Mouse (Mus musculus): Measurements from ENCODE around the gene Tppp. TPM values are rescaled to one million over a fixed set of nuclear protein-coding genes. Genes with fewer than 3 reads are reported as not detected.
"Not testable (repeated sequence)": the region's sequence is repeated elsewhere in the genome, so short reads cannot be mapped to it uniquely, and the experiment has no call there.

Tppp gene
- total RNA-seq, 2 experiments from 2014 or later: 283 to 288 TPM

DNA sequence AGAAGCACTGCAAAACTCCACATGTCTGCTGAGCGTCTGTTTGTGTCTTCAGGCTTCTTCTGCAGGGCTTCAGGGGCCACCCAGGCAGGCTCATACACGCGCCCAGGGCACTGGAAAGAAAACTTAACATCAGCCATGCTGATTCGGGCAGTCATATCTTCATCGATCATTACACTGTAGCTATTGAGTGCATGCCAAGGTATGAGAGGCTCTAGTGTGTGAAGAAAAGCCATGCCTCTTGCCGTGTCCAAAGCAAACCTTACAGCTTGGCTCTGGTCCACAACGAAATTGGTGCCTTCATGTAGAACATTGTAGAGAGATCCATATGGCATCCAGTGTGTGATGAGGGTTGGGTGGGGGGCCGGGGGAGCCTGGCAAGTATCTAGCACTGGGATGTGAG is 9.8 kb downstream of the Tppp start:
- not testable (repeated sequence) for DNase-seq (ENCODE audit: low spot score in 2 of 2)

DNA sequence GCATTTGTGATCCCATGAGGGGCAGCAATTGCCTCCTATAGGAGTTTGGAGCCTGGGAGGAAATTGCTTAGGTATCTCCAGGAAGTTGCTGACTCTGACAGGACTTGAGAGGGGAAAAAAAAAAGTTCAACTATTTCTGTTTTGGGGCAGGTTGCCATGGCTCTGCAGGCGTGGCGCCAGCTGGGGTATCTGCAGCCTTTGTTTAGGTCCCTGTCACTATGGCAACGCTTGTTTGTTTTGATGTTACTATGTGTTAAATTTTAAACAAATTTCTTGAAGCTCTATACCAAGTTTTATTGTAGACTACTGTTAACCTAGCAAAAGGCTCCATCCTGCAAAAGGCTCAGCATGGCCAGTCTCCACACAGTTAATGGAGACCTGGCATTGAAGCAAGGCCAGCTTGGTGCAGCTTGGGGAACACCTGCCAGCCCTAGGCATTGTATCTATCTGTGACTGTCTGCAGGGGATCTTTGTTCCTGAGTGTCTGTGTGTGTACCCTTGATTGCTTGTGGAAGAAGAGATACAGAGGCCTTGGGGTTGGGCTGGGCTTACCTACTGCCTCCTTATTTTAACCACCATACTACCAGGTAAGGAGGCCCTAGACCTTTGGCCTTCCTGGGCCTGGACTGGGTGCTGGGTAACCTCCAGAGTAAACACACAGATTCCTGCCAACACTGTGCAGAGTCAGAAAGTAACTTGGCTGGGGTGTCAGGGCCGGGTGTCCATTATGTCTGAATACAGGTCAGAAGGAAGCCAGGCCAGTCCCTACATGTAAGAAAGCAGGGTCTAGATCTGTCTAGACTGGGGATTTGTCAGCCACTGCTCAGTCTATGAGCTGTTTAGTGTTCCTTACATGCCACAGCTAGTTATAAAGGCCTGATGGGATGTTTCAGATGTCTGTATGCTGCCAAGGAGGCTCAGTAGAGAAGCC is 16.2 kb downstream of the Tppp start:
- peak in 1 of 2 experiments; percentile 66 for DNase-seq (ENCODE audit: low spot score in 2 of 2)

DNA sequence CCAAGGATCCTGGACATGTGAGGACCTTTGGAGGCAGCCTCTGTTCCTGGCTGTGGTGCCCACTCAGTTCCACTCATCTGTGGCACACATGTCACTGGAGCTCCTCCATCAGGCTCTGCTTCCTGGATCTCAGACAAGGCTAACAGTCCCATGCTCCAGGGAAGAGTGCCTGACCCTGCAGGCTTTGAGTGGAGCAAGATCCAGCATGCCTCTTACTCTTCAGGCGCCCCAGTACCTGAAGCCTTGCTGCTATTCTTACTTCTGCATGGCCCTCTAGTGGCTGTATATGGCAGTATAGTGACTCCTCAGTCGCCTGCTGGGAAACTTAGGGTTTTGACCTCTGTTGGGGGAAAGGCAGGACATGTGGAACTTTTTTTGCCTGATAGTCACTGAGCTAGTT is 17.0 kb downstream of the Tppp start:
- DNase-seq (ENCODE audit: low spot score in 2 of 2): peak in 1 of 2 experiments; percentile 52

DNA sequence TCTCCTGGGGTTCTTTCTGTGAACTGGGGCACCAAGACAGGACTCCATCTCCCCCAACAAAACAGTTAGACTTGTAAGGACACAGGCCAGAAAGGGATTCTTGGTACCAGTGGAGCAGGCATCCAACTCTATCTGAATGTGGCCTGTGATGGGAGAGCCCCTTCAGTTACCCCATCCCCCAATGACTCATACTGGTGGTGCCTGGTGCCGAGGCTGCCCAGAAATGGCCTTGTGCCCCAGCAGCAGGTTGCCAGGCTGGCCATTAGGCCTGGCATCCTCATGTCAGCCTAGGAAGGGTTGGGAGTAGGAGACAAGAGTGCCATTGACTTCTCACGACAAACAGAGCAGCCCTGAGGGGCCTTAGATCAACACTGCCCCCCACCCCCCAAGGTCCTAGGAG is 18.9 kb downstream of the Tppp start:
- DNase-seq (ENCODE audit: low spot score in 2 of 2): peak in 1 of 2 experiments; percentile 60

DNA sequence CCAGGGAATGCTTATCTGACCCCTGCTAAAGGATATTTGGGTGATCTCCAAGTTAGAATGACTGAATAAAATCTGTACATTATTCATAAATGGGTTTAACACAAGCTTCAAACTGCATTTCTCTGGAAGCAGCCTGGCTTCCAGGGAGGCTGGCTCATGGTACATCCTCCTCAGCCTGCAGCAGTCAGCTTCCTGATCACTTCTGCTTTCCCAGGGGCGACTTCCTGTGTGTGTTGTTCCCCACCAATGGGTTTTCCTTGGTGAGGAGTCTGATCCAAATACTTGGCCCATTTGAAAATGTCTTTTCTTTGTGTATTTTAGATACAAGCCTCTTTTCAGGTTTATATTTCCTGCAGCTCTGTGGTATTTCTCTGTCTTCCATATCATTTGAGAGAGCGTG is 19.8 kb downstream of the Tppp start:
- no peak for DNase-seq (ENCODE audit: low spot score in 2 of 2)

DNA sequence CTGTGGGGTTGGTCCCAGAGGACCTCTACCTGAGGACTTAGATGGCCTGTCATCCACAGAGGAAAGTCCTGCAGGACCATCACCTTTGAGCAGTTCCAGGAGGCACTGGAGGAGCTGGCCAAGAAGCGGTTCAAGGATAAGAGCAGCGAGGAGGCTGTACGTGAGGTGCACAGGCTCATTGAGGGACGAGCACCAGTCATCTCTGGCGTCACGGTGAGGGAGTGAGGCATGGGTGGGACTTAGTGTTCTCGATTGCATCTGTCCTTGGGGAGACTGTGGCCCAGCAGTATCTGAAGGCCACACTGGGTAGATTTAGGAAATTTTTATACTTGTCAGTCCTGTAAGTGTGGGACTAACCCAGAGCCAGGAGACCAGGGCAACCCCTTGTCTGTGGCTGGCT is 21.5 kb downstream of the Tppp start:
- no peak for DNase-seq (ENCODE audit: low spot score in 2 of 2)

DNA sequence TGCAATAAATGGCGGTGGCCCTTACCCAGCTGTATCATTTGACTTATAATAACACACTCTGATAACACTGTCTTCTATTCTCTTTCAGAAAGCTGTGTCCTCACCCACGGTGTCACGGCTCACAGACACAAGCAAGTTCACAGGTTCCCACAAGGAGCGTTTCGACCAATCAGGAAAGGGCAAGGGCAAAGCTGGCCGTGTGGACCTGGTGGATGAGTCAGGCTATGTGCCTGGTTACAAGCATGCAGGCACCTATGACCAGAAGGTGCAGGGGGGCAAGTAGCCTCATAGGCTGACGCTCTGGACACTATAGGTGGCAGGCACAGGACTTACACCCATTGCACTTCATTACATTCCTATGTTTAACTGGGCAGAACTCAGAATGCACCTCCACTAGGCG is 21.9 kb downstream of the Tppp start:
- no peak for DNase-seq (ENCODE audit: low spot score in 2 of 2)

DNA sequence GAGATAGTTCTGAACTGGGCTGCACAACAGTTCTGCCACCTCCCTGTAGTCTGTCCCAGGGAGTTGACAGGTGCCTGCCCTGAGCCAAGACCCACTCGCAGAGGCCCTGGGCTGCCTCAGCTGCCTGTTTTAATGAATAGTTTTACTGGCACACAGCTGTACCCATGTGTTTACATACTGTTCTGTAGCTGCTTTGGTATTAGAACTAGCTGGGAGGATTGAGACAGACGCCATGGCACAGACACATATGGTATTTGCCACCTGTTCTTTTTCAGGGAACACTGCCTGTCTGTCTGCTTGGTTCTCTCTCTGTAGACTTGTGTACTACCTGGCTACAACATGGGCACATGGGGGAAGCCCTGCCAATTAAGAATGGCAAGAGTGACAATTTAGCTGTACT is 25.5 kb downstream of the Tppp start:
- peak; percentile 58 to 80 for DNase-seq (ENCODE audit: low spot score in 2 of 2)

DNA sequence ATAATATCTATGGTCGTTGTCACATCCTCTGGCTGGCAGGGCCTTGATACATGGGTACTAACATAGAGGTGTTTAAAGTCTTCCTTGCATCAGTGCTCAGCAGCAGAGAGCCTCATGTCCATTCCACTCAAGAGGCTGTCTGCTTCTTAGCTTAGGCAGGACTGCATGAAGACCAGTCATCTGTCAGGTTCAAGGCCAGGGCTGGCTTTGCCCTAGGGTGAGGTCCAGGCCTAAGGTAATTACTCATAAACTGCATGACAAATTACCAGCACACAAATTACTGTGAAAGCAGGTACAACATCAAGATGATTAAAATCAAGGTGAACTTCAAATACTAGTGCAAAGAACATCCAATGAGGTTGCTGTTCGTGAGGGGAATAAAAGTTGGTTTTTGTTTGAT is 26.6 kb downstream of the Tppp start:
- no peak for DNase-seq (ENCODE audit: low spot score in 2 of 2)

DNA sequence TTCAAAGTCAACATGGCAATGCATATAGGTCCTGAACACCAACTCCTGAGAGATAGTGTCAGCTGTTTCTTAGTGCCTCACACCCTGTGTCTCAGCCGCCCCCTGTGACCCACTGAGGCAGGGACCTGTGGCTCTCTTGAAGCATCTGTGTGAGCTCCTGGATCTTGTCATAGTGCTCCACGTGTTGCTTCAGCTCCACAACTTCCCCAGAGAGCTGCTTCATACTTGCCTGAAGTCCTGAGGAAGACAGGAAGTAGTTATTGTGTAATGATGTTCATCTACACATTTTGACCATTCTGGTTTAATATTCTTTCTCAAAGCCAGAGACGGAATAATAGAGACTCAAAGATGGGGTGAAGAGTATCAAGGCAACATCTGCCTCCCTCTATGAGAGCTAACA is 30.7 kb downstream of the Tppp start:
- no peak for DNase-seq (ENCODE audit: low spot score in 2 of 2)

DNA sequence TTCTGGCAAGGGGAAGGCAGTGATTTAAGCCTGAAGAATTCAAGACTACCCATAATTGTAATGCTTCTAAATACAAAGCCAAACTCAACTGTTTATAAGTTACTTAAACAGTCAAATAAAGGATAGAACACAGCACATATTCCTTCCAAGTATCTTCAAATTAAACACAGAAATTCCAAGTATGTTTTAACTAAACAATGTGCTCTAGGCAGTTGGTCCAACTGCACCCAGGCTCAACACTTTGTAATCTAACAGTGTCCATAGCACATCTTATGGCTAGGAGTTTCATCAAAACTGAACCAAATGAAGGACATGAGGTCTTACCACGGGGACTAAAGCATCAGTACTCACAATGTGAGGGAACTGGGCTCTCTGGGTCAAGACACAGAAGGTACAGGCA is 47.0 kb downstream of the Tppp start:
- no peak for DNase-seq (ENCODE audit: low spot score in 2 of 2)

DNA sequence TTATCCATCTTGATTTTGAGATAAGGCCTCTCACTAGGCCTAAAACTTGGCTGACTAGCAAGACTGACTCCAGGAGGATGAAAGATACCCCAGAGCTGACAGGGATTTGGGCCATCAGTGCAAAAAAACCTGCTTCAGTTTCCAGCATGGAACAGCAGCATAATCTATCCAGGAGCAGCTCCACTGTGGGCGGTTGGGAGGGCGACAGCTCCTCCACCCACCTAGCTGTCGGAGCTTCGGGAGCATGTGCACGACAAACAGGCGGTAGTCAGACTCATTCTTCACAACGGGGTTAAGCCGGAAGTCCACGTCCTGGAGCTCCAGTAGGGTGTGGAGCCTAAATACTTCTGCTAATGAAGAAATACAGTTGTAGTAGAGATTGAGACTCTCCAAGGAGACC is 48.9 kb downstream of the Tppp start:
- peak; percentile 28 to 62 for DNase-seq (ENCODE audit: low spot score in 2 of 2)

DNA sequence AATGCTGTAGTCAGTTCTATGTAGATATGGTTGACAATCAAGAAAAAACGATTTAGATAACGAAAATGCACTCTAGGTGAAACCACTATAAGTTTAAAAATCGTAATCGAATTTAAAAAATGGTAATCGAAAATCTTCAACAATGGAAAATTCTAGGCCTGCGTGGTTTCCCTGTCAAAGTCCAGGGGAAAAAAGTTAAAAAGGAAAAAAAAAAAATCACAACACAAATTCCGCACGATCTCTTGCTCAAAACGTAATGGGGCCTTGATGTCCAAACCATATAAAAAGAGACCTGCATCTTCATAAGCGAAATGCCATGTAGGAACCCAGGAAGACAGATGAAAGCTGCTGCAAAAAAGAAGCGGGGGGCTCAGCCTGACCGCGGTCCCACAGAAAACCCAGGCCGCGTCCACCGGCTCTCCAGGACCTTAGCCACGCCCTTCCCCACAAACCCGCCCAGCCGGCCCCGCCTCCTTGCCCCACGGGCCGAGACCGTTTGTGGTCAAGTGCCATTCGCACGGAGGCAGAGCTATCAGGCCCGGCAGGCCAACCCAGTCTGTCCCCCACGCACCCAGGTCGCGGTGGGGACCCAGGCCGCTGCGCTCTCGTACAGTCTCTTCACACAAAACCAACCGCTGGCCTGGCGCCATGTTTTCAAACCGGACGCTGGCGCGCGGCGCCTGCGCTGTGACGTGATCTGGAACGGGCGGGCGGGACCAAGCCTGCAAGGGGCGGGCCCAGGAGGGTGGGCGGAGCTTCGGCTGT is 52.6 kb downstream of the Tppp start, which contains the start of gene Cep72:
Gene Cep72 (minus strand): TSS at position 687 of the 765 bp plus-strand sequence.
- DNase-seq (ENCODE audit: low spot score in 2 of 2): peak; percentile 72 to 88

DNA sequence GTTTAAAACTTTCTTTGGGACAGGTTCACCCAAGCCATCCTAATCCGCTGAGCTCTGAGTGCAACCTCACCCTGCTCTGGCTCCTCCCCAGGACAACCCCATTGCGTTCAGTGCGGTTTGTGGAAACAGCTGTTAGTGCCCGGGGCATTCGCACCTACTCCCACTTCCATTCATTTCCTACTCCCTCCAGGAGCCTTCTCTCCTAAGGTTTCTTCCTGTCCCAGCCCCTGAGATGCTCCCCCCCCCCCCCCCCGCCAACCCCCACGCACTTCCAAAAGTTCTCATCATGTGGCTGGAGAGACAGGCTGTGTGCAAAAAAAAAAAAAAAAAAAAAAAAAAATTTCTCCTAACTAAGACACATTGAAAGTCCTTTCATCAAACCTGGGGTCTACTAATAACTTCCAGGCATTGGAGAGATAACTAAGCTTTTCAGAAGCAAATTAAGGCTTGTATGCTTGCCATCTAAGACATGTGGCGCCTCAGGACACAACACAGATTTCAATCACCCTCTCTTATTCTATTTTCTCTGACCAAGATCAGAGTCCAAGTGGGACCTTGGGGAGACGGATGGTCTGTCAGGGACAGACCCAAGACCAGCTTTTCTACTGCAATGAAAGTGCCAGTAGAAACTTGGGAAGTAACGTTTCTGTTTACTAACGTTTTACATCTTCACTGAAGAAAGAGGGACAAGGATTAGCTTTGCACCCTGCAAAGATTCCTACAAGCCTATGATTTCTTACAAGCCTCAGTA is 53.3 kb downstream of the Tppp start:
- no peak for DNase-seq (ENCODE audit: low spot score in 2 of 2)

DNA sequence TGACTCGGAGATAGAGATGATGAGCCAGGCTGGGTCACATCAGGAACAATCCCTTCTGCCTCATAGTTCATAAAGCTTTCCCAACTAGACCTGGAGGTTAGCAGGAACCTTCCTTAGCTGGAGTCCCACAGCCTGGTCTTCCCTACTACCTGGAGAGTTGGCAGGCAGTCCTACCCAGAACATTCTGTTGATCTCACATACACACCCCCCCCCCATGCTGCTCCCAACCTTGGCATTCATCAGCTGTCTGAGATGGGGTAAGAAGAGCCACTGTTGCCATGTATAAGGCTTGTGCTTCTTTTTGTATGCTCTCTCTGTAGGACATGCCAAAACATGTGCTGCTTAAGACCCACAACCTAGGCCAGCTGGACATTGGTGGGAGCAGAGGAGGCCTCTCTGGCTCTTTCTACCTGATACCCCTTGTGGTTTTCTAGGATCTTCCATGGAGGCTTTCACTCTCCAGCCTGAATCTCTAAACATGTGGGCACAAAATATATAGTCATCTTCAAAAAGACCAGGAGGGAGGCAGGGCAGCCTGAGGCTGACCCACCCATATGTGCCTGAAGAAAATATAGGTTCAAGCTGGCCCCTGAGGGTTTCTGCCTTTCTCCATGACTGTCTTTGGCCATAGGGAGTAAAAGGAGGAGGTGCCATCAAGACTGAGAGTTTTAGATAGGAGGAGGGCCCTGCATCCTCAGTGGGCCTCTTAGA is 54.3 kb downstream of the Tppp start:
- DNase-seq (ENCODE audit: low spot score in 2 of 2): no peak

DNA sequence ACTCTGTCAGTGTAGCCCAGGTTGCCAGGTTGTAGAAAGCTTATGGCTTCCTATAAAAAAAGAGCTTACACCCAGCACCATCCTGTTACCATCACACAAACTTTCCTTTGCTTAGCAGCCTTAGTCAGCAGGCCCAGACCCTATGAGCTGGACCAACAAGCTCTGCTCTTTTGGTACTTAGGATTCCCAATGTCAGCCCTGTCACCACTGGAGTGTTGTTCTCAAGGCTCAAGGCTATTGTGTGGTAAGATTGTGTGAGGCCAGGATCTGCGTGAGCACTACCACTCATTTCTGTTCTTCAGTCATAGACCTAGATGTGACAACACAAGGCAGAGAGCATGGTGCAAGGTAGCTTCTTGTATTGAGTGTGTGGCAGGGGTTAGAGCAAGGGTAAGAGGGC is 57.4 kb downstream of the Tppp start:
- no peak for DNase-seq (ENCODE audit: low spot score in 2 of 2)

DNA sequence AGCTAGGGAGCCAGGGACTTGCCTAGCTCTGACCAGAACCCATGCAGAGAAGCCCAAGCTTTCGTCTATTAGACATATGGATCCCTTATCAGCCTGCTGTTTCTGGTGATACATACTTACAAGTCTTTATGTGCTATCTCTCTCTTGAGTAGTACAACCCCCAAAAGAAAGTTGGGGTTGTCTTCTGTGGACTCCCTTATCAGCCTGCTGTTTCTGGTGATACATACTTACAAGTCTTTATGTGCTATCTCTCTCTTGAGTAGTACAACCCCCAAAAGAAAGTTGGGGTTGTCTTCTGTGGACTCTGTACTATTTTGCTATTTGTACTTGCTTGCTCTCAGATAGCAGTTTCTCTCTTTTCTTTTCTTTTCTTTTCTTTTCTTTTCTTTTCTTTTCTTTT is 62.0 kb downstream of the Tppp start:
- DNase-seq (ENCODE audit: low spot score in 2 of 2): not testable (repeated sequence)

DNA sequence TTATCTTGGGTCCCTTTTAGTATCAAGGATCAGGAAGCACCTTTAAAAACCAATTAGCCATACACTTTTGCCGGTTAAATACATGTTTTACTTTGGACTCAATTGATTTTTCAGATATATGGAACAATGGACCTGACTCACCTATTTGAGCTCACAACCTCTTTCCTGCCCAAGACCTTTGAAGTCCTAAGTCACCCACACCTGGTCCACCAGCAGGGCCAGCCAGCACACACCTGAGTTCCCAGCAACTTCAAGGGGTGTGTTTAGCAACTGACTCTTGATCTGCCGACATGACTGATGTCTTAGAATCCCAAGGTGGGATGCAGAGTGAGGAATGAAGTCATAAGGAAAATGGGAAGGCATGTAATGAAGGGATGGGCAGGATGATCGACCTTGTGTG is 62.5 kb downstream of the Tppp start:
- no peak for DNase-seq (ENCODE audit: low spot score in 2 of 2)

DNA sequence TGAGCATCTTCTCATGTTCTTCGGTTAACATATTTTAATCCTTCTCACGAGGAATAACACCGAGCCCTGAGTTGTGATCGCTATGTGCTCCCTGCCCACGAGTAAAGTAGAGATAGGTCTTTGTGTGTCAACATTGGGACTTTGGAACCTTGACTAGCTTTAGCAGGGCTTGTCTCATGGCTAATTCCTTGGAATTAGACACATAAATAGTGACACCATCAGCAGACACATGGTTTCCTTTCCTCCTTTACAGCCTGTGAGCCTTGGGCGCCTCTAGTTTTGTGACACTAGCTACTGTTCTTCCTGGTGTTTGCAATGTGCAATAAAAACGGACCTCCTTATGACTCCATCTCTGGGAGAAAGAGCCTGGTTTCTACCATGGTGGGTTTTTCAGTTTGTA is 64.2 kb downstream of the Tppp start:
- no peak for DNase-seq (ENCODE audit: low spot score in 2 of 2)

Measured in layer of hippocampus, adult 18-20 months (tissue).